Mouse (Mus musculus) lung, adult 2 months (tissue): ENCODE measurements around the gene Nob1.

Experiments
- CTCF ChIP-seq: fragments of 200-500 bp; IDR thresholded peaks from 2 replicates; pipeline ENCODE4 v1.5.1; 2011; ENCODE audit warnings: mild to moderate bottlenecking, low read length, control low read depth; ENCODE audit not compliant: insufficient read depth
- POLR2A ChIP-seq: fragments of 200-500 bp; IDR thresholded peaks from 2 replicates; pipeline ENCODE4 v1.6.1; 2011; ENCODE audit warnings: low read depth, mild to moderate bottlenecking, control low read depth, low read length, borderline replicate concordance; ENCODE audit errors: extremely low read depth

- TF ChIP-seq POLR2A: no peak
- TF ChIP-seq CTCF: no peak
Observed at GRCm38 (mm10) chr8:107449655-107450054, 24.8 kb upstream of the Nob1 start.
